10 mouse cellular contexts compared by ENCODE assay signal in the genomic region with DNA sequence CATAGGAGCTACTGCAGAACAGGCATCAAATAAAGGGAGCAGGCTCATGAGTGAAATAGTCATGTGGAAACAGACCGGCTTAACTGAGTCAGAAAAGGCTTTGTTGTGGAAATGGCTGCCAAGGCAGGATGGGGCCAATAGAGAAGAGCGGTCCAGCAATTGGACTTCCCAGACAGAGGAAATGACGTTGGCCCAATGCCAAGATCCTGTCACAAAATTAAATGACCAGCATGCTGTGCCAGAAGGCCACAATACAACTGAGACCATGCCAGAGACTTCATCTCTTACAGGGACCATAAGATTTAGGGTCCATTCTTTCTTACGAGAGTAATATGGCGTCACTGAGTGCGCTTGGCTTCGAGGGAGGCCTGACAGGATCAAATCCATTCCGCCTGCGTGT. TPM values are rescaled to one million over a fixed set of nuclear protein-coding genes. Genes with fewer than 3 reads are reported as not detected.
DNase-seq lines count a peak whose midpoint lies in the region; ATAC-seq lines count a peak whose summit lies in the region.
"Had no signal": no experiment of that assay in that cellular context is flagged by ENCODE, and none has a peak within 500 bp of the region (broad histone marks: within the 10 kb centered on the region; RNA-seq: fewer than 3 reads in every experiment).

No protein-coding gene starts in this region.

- H3K9me3 ChIP-seq in intestine, embryonic 14.5 days (ENCODE audit: control insufficient read depth, low read length) = no peaks in the 10 kb centered on the region
- H3K9me3 ChIP-seq in intestine, embryonic 15.5 days = no peaks in the 10 kb centered on the region
- no peaks in the 10 kb centered on the region for H3K9me3 ChIP-seq in forebrain, embryonic 16.5 days (ENCODE audit: control insufficient read depth, low read length)
- no peaks in the 10 kb centered on the region for H3K9me3 ChIP-seq in kidney, embryonic 14.5 days (ENCODE audit: control insufficient read depth, low read length)
- H3K9me3 ChIP-seq in liver, embryonic 11.5 days (ENCODE audit: control insufficient read depth, low read length) = no peaks in the 10 kb centered on the region

- H3K4me2 ChIP-seq in intestine, embryonic 14.5 days (ENCODE audit: low read length) = no peak overlapping the region
- no peak overlapping the region for H3K4me2 ChIP-seq in intestine, embryonic 15.5 days (replicated peaks)
- no peak overlapping the region for H3K4me2 ChIP-seq in forebrain, embryonic 16.5 days (ENCODE audit: low read length)
- no peak overlapping the region for H3K4me2 ChIP-seq in kidney, embryonic 14.5 days (replicated peaks; ENCODE audit: low read depth, low read length)
- no peak overlapping the region for H3K4me2 ChIP-seq in liver, embryonic 11.5 days

- 60% methylated on average over 9 of the region's 9 CpGs for WGBS in intestine, embryonic 14.5 days
- 63% methylated on average over 9 of the region's 9 CpGs for WGBS in intestine, embryonic 15.5 days
- WGBS in forebrain, embryonic 16.5 days = 28% methylated on average over 9 of the region's 9 CpGs
- 52% methylated on average over 9 of the region's 9 CpGs for WGBS in kidney, embryonic 14.5 days
- 82% methylated on average over 9 of the region's 9 CpGs for WGBS in liver, embryonic 11.5 days

- H3K27ac ChIP-seq in intestine, embryonic 14.5 days (ENCODE audit: low read depth) = no peak overlapping the region
- no peak overlapping the region for H3K27ac ChIP-seq in intestine, embryonic 15.5 days
- H3K27ac ChIP-seq in forebrain, embryonic 16.5 days (ENCODE audit: low read length) = no peak overlapping the region
- H3K27ac ChIP-seq in kidney, embryonic 14.5 days (ENCODE audit: low read depth, low read length) = no peak overlapping the region
- no peak overlapping the region for H3K27ac ChIP-seq in liver, embryonic 11.5 days (ENCODE audit: low read depth, low read length)

- no peak overlapping the region for H3K4me3 ChIP-seq in intestine, embryonic 14.5 days (ENCODE audit: low read depth, low read length)
- H3K4me3 ChIP-seq in intestine, embryonic 15.5 days (replicated peaks) = no peak overlapping the region
- no peak overlapping the region for H3K4me3 ChIP-seq in forebrain, embryonic 16.5 days (replicated peaks; ENCODE audit: low read length)
- no peak overlapping the region for H3K4me3 ChIP-seq in kidney, embryonic 14.5 days (ENCODE audit: low read length)
- no peak overlapping the region for H3K4me3 ChIP-seq in liver, embryonic 11.5 days (ENCODE audit: low read depth, low read length)

- H3K9ac ChIP-seq in intestine, embryonic 14.5 days (ENCODE audit: low read length) = no peak overlapping the region
- H3K9ac ChIP-seq in intestine, embryonic 15.5 days = no peak overlapping the region
- no peak overlapping the region for H3K9ac ChIP-seq in forebrain, embryonic 16.5 days (replicated peaks; ENCODE audit: low read depth, low read length)
- H3K9ac ChIP-seq in kidney, embryonic 14.5 days (ENCODE audit: low read depth, low read length) = no peak overlapping the region
- no peak overlapping the region for H3K9ac ChIP-seq in liver, embryonic 11.5 days (ENCODE audit: low read depth, low read length)

- no peaks in the 10 kb centered on the region for H3K36me3 ChIP-seq in intestine, embryonic 14.5 days (ENCODE audit: control insufficient read depth, insufficient read depth, low read length)
- H3K36me3 ChIP-seq in intestine, embryonic 15.5 days = no peaks in the 10 kb centered on the region
- no peaks in the 10 kb centered on the region for H3K36me3 ChIP-seq in forebrain, embryonic 16.5 days (ENCODE audit: control insufficient read depth, insufficient read depth)
- no peaks in the 10 kb centered on the region for H3K36me3 ChIP-seq in kidney, embryonic 14.5 days (ENCODE audit: control insufficient read depth, insufficient read depth, low read length)
- no peaks in the 10 kb centered on the region for H3K36me3 ChIP-seq in liver, embryonic 11.5 days (ENCODE audit: control insufficient read depth, insufficient read depth, low read length)

- no peaks in the 10 kb centered on the region for H3K27me3 ChIP-seq in intestine, embryonic 14.5 days (replicated peaks; ENCODE audit: control insufficient read depth, insufficient read depth, low read length)
- H3K27me3 ChIP-seq in intestine, embryonic 15.5 days (replicated peaks) = no peaks in the 10 kb centered on the region
- no peaks in the 10 kb centered on the region for H3K27me3 ChIP-seq in forebrain, embryonic 16.5 days (replicated peaks; ENCODE audit: control insufficient read depth, insufficient read depth, low read length)
- no peaks in the 10 kb centered on the region for H3K27me3 ChIP-seq in kidney, embryonic 14.5 days (ENCODE audit: control insufficient read depth, insufficient read depth, low read length)
- H3K27me3 ChIP-seq in liver, embryonic 11.5 days (replicated peaks; ENCODE audit: control insufficient read depth, insufficient read depth, low read length) = no peaks in the 10 kb centered on the region

- DNase-seq in intestine, embryonic 14.5 days (ENCODE audit: low spot score) = no peak
- peak; percentile 85 to 86 for DNase-seq in lung, postnatal 4 days
- DNase-seq in left cerebral cortex, adult 8-10 months (ENCODE audit: low spot score in 2 of 2) = no peak
- DNase-seq in liver, embryonic 11.5 days (ENCODE audit: low spot score) = no peak
- DNase-seq in testis, postnatal 14 days (ENCODE audit: low spot score) = no peak

- ATAC-seq in intestine, embryonic 14.5 days (replicated peaks; ENCODE audit: low FRiP score, low TSS enrichment, low read depth) = 0 out of 2 replicates have a peak, but pooled peaks have one; percentile 23
- no peak for ATAC-seq in intestine, embryonic 15.5 days
- ATAC-seq in forebrain, embryonic 16.5 days = peak; percentile 82
- peak; percentile 60; the same call in 1 of the 2 replicates for ATAC-seq in kidney, embryonic 14.5 days (ENCODE audit: low FRiP score, low TSS enrichment)
- ATAC-seq in liver, embryonic 11.5 days (replicated peaks; ENCODE audit: low FRiP score) = no peak

- H3K4me1 ChIP-seq in intestine, embryonic 14.5 days (replicated peaks; ENCODE audit: control insufficient read depth, insufficient read depth, low read length) = no peaks in the 10 kb centered on the region
- no peaks in the 10 kb centered on the region for H3K4me1 ChIP-seq in intestine, embryonic 15.5 days (replicated peaks)
- H3K4me1 ChIP-seq in forebrain, embryonic 16.5 days (replicated peaks; ENCODE audit: control insufficient read depth, insufficient read depth, low read length) = peaks cover 4% of the 10 kb centered on the region; the same call in 1 of the 2 replicates
- H3K4me1 ChIP-seq in kidney, embryonic 14.5 days (ENCODE audit: control insufficient read depth, insufficient read depth, low read length) = no peaks in the 10 kb centered on the region
- no peaks in the 10 kb centered on the region for H3K4me1 ChIP-seq in liver, embryonic 11.5 days (replicated peaks; ENCODE audit: control insufficient read depth, insufficient read depth, low read length)

RNA-seq across cellular contexts. Expression of a gene that starts 20.0 kb away (rescaled TPM):
- polyA plus RNA-seq in intestine, embryonic 14.5 days (2014; fragmentation: Nextera tagmentation; extraction: Ambion mirVana) = not detected in 2 replicates
- not detected in 2 replicates for polyA plus RNA-seq in intestine, embryonic 15.5 days (2015; fragmentation: Nextera tagmentation; extraction: Ambion mirVana)
- 0.05 and 0.09 TPM in 2 replicates for polyA plus RNA-seq in forebrain, embryonic 16.5 days (2015; fragmentation: Nextera tagmentation; extraction: Ambion mirVana)
- polyA plus RNA-seq in kidney, embryonic 14.5 days (2014; fragmentation: Nextera tagmentation; extraction: Ambion mirVana) = 0.05 TPM in 1 of 2 replicates, not detected in the other
- under 1 TPM in 2 of 4 experiments, not detected in 2; 0.16 to 0.24 TPM for total RNA-seq in left cerebral cortex, adult 8-10 months (2022)
- not detected in 2 replicates for polyA plus RNA-seq in liver, embryonic 11.5 days (2014; fragmentation: Nextera tagmentation; extraction: Ambion mirVana)
- total RNA-seq: MEL had no signal
- polyA plus RNA-seq: liver, embryonic 16.5 days had no signal

RNA-seq across cellular contexts. Expression of a gene that starts 34.3 kb away (rescaled TPM):
- 0.36 and 0.41 TPM in 2 replicates for polyA plus RNA-seq in intestine, embryonic 14.5 days (2014; fragmentation: Nextera tagmentation; extraction: Ambion mirVana)
- polyA plus RNA-seq in intestine, embryonic 15.5 days (2015; fragmentation: Nextera tagmentation; extraction: Ambion mirVana) = 0.77 and 1.1 TPM in 2 replicates
- 0.04 and 0.12 TPM in 2 replicates for polyA plus RNA-seq in forebrain, embryonic 16.5 days (2015; fragmentation: Nextera tagmentation; extraction: Ambion mirVana)
- 0.10 and 0.38 TPM in 2 replicates for polyA plus RNA-seq in kidney, embryonic 14.5 days (2014; fragmentation: Nextera tagmentation; extraction: Ambion mirVana)
- total RNA-seq in left cerebral cortex, adult 8-10 months (2022) = 1 to 10 TPM; 1.6 to 4.4 (median 1.6) TPM
- 0.03 and 0.05 TPM in 2 replicates for polyA plus RNA-seq in liver, embryonic 11.5 days (2014; fragmentation: Nextera tagmentation; extraction: Ambion mirVana)

Comparison
In these comparisons a context has a peak if more than half of its experiments do, and no peak if none do; other contexts are left out.
1. ATAC-seq: peak in intestine, embryonic 14.5 days (single experiment), forebrain, embryonic 16.5 days (single experiment) and kidney, embryonic 14.5 days (single experiment); none in intestine, embryonic 15.5 days (single experiment) and liver, embryonic 11.5 days (single experiment).
2. DNase-seq: peak in lung, postnatal 4 days (2 of 2); none in intestine, embryonic 14.5 days (single experiment), left cerebral cortex, adult 8-10 months (0 of 2), liver, embryonic 11.5 days (single experiment) and testis, postnatal 14 days (single experiment).